Mouse (Mus musculus) neural tube, embryonic 11.5 days (tissue): ENCODE measurements around the gene Ngp. TPM values are rescaled to one million over a fixed set of nuclear protein-coding genes. Genes with fewer than 3 reads are reported as not detected.

Experiments used
- ATAC-seq: fragments of 200-750 bp; cut with Nextera tagmentation; 2 replicates; pipeline ENCODE4 v1.8.0; 2017; ENCODE audit warnings: moderate number of reproducible peaks, mild to moderate bottlenecking, moderate TSS enrichment, moderate library complexity; ENCODE audit not compliant: insufficient read depth, low FRiP score, low TSS enrichment
- DNase-seq: peaks from one replicate; pipeline ENCODE4 v3.0.0-alpha.2; 2015; ENCODE audit warnings: low spot score
- H3K27ac ChIP-seq: fragments of 300-500 bp; sonication (generic); 2 replicates; pipeline ENCODE4 v1.5.1; 2014; ENCODE audit warnings: low read depth, mild to moderate bottlenecking, low read length
- H3K27me3 ChIP-seq: fragments of 300-500 bp; sonication (generic); 2 replicates; pipeline ENCODE4 v1.6.1; 2014; ENCODE audit warnings: mild to moderate bottlenecking, low read length, mixed read lengths; ENCODE audit not compliant: control insufficient read depth, insufficient read depth
- H3K36me3 ChIP-seq: fragments of 300-500 bp; sonication (generic); 2 replicates; pipeline ENCODE4 v1.6.1; 2014; ENCODE audit warnings: mild to moderate bottlenecking, low read length, moderate library complexity, mixed read lengths; ENCODE audit not compliant: control insufficient read depth, insufficient read depth
- H3K4me1 ChIP-seq: fragments of 300-500 bp; sonication (generic); 2 replicates; pipeline ENCODE4 v1.6.1; 2014; ENCODE audit warnings: low read length, mixed read lengths; ENCODE audit not compliant: control insufficient read depth, insufficient read depth
- H3K4me2 ChIP-seq: fragments of 300-500 bp; sonication (generic); 2 replicates; pipeline ENCODE4 v1.6.1; 2014; ENCODE audit warnings: low read depth, mild to moderate bottlenecking, moderate library complexity
- H3K4me3 ChIP-seq: fragments of 300-500 bp; sonication (generic); 2 replicates; pipeline ENCODE4 v1.5.1; 2014; ENCODE audit warnings: low read depth, low read length
- H3K9ac ChIP-seq: fragments of 300-500 bp; sonication (generic); 2 replicates; pipeline ENCODE4 v1.6.1; 2014; ENCODE audit warnings: mild to moderate bottlenecking, low read length
- H3K9me3 ChIP-seq: fragments of 300-500 bp; sonication (generic); 2 replicates; pipeline ENCODE4 v1.6.1; 2016; ENCODE audit warnings: low read length; ENCODE audit not compliant: control insufficient read depth
- WGBS: fragments of 180-500 bp; shearing (Covaris S2); extraction: QIAGEN DNeasy Blood & Tissue Kit; methylation state at CpG from one replicate; pipeline ENCODE4 v1.1.7; 2014; 5-methylcytosine and 5-hydroxymethylcytosine counted together
- polyA plus RNA-seq: library from polyadenylated mRNA; unstranded; fragments of >200 nt; fragmentation: Nextera tagmentation; extraction: Ambion mirVana; gene quantifications from 2 replicates; pipeline ENCODE4 v1.2.1, GENCODE M21; 2014

The Ngp gene
- polyA plus RNA-seq, 1 experiment from 2014 or later: 0.88 TPM

- H3K9me3 ChIP-seq: no peaks in the 10 kb centered on the region
- no peaks in the 10 kb centered on the region for H3K27me3 ChIP-seq
- no peak for ATAC-seq
- no peak overlapping the region for H3K27ac ChIP-seq
- WGBS: 85% methylated on average over 3 of the region's 3 CpGs
- DNase-seq: no peak
- no peak overlapping the region for H3K9ac ChIP-seq
- no peaks in the 10 kb centered on the region for H3K36me3 ChIP-seq
- H3K4me3 ChIP-seq: no peak overlapping the region
- H3K4me2 ChIP-seq: no peak overlapping the region
- H3K4me1 ChIP-seq: no peaks in the 10 kb centered on the region
Measured at GRCm38 (mm10) chr9:110466179-110466578, 46.6 kb downstream of the Ngp start.

Other genes with a start within 250 kb of the Ngp start
- gene Cspg5, start 176.0 kb upstream of the Ngp start, polyA plus RNA-seq: 19.6 and 21.3 TPM in 2 replicates
- 39.0 and 43.2 TPM in 2 replicates for gene Elp6, start 114.6 kb upstream of the Ngp start, polyA plus RNA-seq
- gene Scap, start 86.5 kb upstream of the Ngp start, polyA plus RNA-seq: 25.9 and 29.2 TPM in 2 replicates
- 15.4 and 15.9 TPM in 2 replicates for gene Ptpn23, start 11.5 kb upstream of the Ngp start, polyA plus RNA-seq
- 11.0 and 11.1 TPM in 2 replicates for gene Klhl18, start 56.9 kb downstream of the Ngp start, polyA plus RNA-seq
- gene Kif9, start 57.2 kb downstream of the Ngp start, polyA plus RNA-seq: 0.89 and 1.3 TPM in 2 replicates
- 45.0 and 50.6 TPM in 2 replicates for gene Setd2, start 112.8 kb downstream of the Ngp start, polyA plus RNA-seq
- gene Nradd, start 204.7 kb downstream of the Ngp start, polyA plus RNA-seq: 23.4 and 24.3 TPM in 2 replicates
- gene Nbeal2, start 234.4 kb downstream of the Ngp start, polyA plus RNA-seq: 0.87 and 1.1 TPM in 2 replicates
- gene Ccdc12, start 236.8 kb downstream of the Ngp start, polyA plus RNA-seq: 131 and 134 TPM in 2 replicates